Mouse (Mus musculus): ENCODE data around the gene Olfr952. TPM values are rescaled to one million over a fixed set of nuclear protein-coding genes. Genes with fewer than 3 reads are reported as not detected.

Olfr952 gene
- not detected in 2 replicates for polyA plus RNA-seq (2012; rRNA removed)

GRCm38 (mm10) chr9:39427048-39427447, at the start of gene Olfr952:
Gene Olfr952, minus strand, starts transcription at chr9:39427148.

GRCm38 (mm10) chr9:39471844-39472243, 44.9 kb upstream of the Olfr952 start, which contains the start of gene Olfr955:
Gene Olfr955, minus strand, starts transcription at chr9:39471944.

DNA sequence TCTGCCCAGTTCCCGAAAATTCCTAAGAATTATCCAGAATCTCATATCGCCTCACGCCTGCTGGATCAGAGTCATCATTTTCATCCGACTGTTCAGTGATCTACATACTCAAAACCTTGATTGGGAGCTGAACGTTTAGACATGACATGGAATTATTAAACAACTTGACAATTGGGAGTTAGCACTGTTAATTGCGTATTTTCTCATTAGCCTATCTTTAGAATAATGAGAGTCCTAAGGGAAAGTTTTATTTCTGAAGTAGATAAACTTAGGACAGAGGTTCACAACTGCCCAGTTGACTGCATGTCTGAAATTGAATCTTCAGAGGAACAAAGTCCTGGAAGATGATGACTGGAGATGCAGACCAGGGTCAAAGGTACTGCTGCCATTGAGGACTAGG, 29.5 kb upstream of the Olfr952 start, which contains the start of gene Olfr954:
TSS of gene Olfr954 (plus strand) at position 301 of the 400 bp plus-strand sequence.

GRCm38 (mm10) chr9:39387110-39387509, 39.8 kb downstream of the Olfr952 start, which contains the start of gene Olfr951:
Gene Olfr951, plus strand, starts transcription at chr9:39387410.

Other genes with a start within 250 kb of the Olfr952 start
- not detected in 2 replicates for gene Olfr944, start 225.2 kb downstream of the Olfr952 start, polyA plus RNA-seq (2012; rRNA removed)
- not detected in 2 replicates for gene Olfr1537, start 177.2 kb downstream of the Olfr952 start, polyA plus RNA-seq (2012; rRNA removed)
- gene Olfr945, start 150.3 kb downstream of the Olfr952 start, polyA plus RNA-seq (2012; rRNA removed), result not detected in 2 replicates
- not detected in 2 replicates for gene Olfr948, start 101.1 kb downstream of the Olfr952 start, polyA plus RNA-seq (2012; rRNA removed)
- not detected in 2 replicates for gene Olfr951, start 39.7 kb downstream of the Olfr952 start, polyA plus RNA-seq (2012; rRNA removed)
- not detected in 2 replicates for gene Olfr954, start 29.6 kb upstream of the Olfr952 start, polyA plus RNA-seq (2012; rRNA removed)
- not detected in 2 replicates for gene Olfr955, start 44.8 kb upstream of the Olfr952 start, polyA plus RNA-seq (2012; rRNA removed)
- not detected in 2 replicates for gene Olfr44, start 66.8 kb upstream of the Olfr952 start, polyA plus RNA-seq (2012; rRNA removed)
- not detected in 2 replicates for gene Olfr957, start 88.7 kb upstream of the Olfr952 start, polyA plus RNA-seq (2012; rRNA removed)
- not detected in 2 replicates for gene Olfr958, start 126.9 kb upstream of the Olfr952 start, polyA plus RNA-seq (2012; rRNA removed)
- gene Olfr959, start 148.4 kb upstream of the Olfr952 start, polyA plus RNA-seq (2012; rRNA removed), result not detected in 2 replicates
- gene AW551984, start 177.3 kb upstream of the Olfr952 start, polyA plus RNA-seq (2012; rRNA removed), result 0.91 and 1.0 TPM in 2 replicates
- not detected in 2 replicates for gene Olfr148, start 183.5 kb upstream of the Olfr952 start, polyA plus RNA-seq (2012; rRNA removed)
- not detected in 2 replicates for gene Olfr960, start 194.2 kb upstream of the Olfr952 start, polyA plus RNA-seq (2012; rRNA removed)
- gene Olfr961, start 217.9 kb upstream of the Olfr952 start, polyA plus RNA-seq (2012; rRNA removed), result not detected in 2 replicates
- gene Olfr963, start 240.1 kb upstream of the Olfr952 start, polyA plus RNA-seq (2012; rRNA removed), result not detected in 2 replicates

Data from liver, embryonic 18 days (tissue).